Mouse (Mus musculus): ENCODE measurements around the gene Pigz. TPM values are rescaled to one million over a fixed set of nuclear protein-coding genes. Genes with fewer than 3 reads are reported as not detected.
"Not testable (repeated sequence)": the region's sequence is repeated elsewhere in the genome, so short reads cannot be mapped to it uniquely, and the experiment has no call there.

The Pigz gene
- total RNA-seq, 2 experiments from 2014 or later = not detected

GRCm38 (mm10) chr16:31927412-31927811 is 6.2 kb upstream of the Pigz start:
- ATAC-seq (ENCODE audit: poor library complexity, severe bottlenecking) = no peak

- no peak for ATAC-seq (ENCODE audit: poor library complexity, severe bottlenecking)
These were observed 2.3 kb upstream of the Pigz start for GRCm38 (mm10) chr16:31931330-31931729.

- no peak for ATAC-seq (ENCODE audit: poor library complexity, severe bottlenecking)
These were observed 1.4 kb upstream of the Pigz start for GRCm38 (mm10) chr16:31932255-31932654.

- peak; percentile 82 for ATAC-seq (ENCODE audit: poor library complexity, severe bottlenecking)
These were observed 582 bp upstream of the Pigz start for GRCm38 (mm10) chr16:31932840-31933697.

- no peak for ATAC-seq (ENCODE audit: poor library complexity, severe bottlenecking)
These were observed 929 bp downstream of the Pigz start for GRCm38 (mm10) chr16:31934550-31935010.

- peak; percentile 81 for ATAC-seq (ENCODE audit: poor library complexity, severe bottlenecking)
These were observed 1.7 kb downstream of the Pigz start for GRCm38 (mm10) chr16:31935091-31935979.

GRCm38 (mm10) chr16:31936568-31936967 is 2.9 kb downstream of the Pigz start:
- no peak for ATAC-seq (ENCODE audit: poor library complexity, severe bottlenecking)

- no peak for ATAC-seq (ENCODE audit: poor library complexity, severe bottlenecking)
These were observed 5.2 kb downstream of the Pigz start for GRCm38 (mm10) chr16:31938856-31939255.

GRCm38 (mm10) chr16:31940586-31940985 is 6.9 kb downstream of the Pigz start:
- ATAC-seq (ENCODE audit: poor library complexity, severe bottlenecking) = no peak

- ATAC-seq (ENCODE audit: poor library complexity, severe bottlenecking) = peak; percentile 51; the same call in 1 of the 2 replicates
These were observed 10.3 kb downstream of the Pigz start for GRCm38 (mm10) chr16:31943980-31944379.

GRCm38 (mm10) chr16:31944698-31945255 is 11.1 kb downstream of the Pigz start:
- no peak for ATAC-seq (ENCODE audit: poor library complexity, severe bottlenecking)

- ATAC-seq (ENCODE audit: poor library complexity, severe bottlenecking) = no peak
These were observed 11.7 kb downstream of the Pigz start for GRCm38 (mm10) chr16:31945372-31945771.

GRCm38 (mm10) chr16:31945986-31946385 is 12.3 kb downstream of the Pigz start:
- not testable (repeated sequence) for ATAC-seq (ENCODE audit: poor library complexity, severe bottlenecking)

GRCm38 (mm10) chr16:31947333-31947732 is 13.7 kb downstream of the Pigz start:
- ATAC-seq (ENCODE audit: poor library complexity, severe bottlenecking) = peak; percentile 28

GRCm38 (mm10) chr16:31947901-31948316 is 14.3 kb downstream of the Pigz start:
- ATAC-seq (ENCODE audit: poor library complexity, severe bottlenecking) = no peak; the same call in 1 of the 2 replicates

- peak; percentile 93 for ATAC-seq (ENCODE audit: poor library complexity, severe bottlenecking)
These were observed 14.7 kb downstream of the Pigz start, which contains the start of the genes 0610012G03Rik and Ncbp2 for GRCm38 (mm10) chr16:31948345-31948774. Gene 0610012G03Rik, minus strand, starts transcription at chr16:31948494. Gene Ncbp2, plus strand, starts transcription at chr16:31948513.

GRCm38 (mm10) chr16:31963224-31963623 is 29.6 kb downstream of the Pigz start:
- no peak for ATAC-seq (ENCODE audit: poor library complexity, severe bottlenecking)

GRCm38 (mm10) chr16:31975258-31975657 is 41.6 kb downstream of the Pigz start:
- ATAC-seq (ENCODE audit: poor library complexity, severe bottlenecking) = no peak

- ATAC-seq (ENCODE audit: poor library complexity, severe bottlenecking) = no peak
These were observed 45.9 kb downstream of the Pigz start for GRCm38 (mm10) chr16:31979501-31979900.

GRCm38 (mm10) chr16:31980946-31981345 is 47.3 kb downstream of the Pigz start:
- ATAC-seq (ENCODE audit: poor library complexity, severe bottlenecking) = no peak

- no peak for ATAC-seq (ENCODE audit: poor library complexity, severe bottlenecking)
These were observed 58.4 kb downstream of the Pigz start for GRCm38 (mm10) chr16:31992039-31992438.
